Mouse (Mus musculus) layer of hippocampus, adult 8-10 months (tissue): ENCODE measurements at regions not wholly inside any gene's neighbourhood (a gene's known extent, or its start where the extent isn't known, plus 50 kb on each side); places are given as distances from the start of the nearest gene placed in this dataset.

Source experiments
- DNase-seq, 2 experiments: peaks; one replicate each; pipeline ENCODE4 v3.0.0; 2022; ENCODE audit warnings: low spot score in 2 of 2

GRCm38 (mm10) chr3:21507655-21508054 is 568.8 kb upstream of the Tbl1xr1 start:
- no peak for DNase-seq

DNA sequence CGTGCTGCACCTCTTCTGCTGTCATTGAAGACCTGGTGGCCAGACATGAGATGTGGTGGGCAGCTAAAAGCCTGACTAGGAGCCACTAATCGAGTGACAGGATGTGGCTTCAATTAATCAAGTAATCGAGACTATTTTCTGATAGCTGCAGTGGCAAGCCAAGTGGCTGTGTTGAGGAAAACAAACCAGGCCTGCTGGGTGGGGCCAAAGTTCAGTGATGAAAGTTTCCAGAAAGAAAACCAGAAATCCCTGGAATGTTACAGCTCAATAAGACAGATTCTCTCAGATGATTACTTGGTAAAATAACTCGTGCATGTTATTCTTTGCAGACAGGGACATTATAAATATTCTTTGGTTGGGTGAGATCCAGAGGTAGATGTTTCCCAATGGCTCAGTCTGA is 564.4 kb upstream of the Tbl1xr1 start:
- no peak for DNase-seq

GRCm38 (mm10) chr3:21524426-21524937 is 552.0 kb upstream of the Tbl1xr1 start:
- peak in 1 of 2 experiments; percentile 13 for DNase-seq

DNA sequence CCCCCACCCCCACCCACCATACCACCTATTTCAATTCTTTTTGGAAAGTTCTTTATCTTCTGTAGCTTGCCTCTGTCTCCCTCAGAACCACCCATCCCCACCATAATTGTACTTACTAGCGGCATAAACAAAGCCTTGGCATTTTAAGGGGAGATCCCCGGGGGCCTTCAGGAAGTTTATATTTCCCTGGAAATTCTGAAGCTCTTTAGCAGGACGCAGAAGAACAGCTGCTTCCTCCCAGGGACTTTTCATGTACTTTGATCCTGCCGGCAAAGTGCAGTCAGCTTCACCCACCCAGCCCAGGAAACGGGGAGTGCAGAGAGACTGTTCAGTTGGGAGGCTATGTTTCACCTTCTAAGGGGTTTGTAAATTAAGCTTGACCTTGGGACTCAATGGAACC is 545.6 kb upstream of the Tbl1xr1 start:
- DNase-seq, result no peak

- DNase-seq, result no peak
Measured at GRCm38 (mm10) chr3:21539138-21539537, 537.3 kb upstream of the Tbl1xr1 start.

- peak in 1 of 2 experiments; percentile 9 for DNase-seq
Measured at GRCm38 (mm10) chr3:21544456-21544855, 532.0 kb upstream of the Tbl1xr1 start.

DNA sequence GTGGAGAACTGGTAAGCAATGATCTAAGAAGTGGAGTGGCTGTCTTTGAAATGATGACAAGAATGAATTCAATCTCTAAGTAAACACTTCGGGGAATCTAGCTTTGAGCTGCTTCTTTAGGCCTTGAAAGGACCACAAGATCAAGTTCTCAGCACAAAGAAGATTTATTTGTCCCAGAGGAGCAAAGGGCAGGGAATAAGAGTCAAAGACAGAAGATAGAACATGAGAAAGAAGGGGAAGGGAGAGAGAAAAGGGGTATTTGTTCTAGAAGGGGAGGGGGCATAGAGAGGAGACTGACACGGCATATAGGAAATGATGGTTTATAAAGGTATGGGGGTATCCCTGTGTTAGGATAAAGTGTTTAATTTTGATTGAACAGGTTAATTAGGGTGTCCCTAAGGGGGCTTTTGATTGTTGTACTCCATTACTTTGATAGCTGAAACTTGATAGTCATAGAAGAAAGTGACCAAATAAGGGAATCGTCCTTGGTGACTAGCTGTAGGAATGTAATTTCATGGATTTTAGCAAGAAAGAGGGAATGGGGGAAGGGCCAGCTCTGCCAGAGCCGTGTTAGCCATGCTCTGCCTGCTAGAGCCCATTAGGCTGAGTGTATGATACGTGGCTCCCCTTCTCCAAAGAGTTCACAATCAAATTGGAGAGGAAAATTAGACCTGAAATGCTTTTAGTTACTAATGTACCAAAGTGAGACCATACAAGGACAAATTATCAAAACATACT is 531.1 kb upstream of the Tbl1xr1 start:
- no peak for DNase-seq

DNA sequence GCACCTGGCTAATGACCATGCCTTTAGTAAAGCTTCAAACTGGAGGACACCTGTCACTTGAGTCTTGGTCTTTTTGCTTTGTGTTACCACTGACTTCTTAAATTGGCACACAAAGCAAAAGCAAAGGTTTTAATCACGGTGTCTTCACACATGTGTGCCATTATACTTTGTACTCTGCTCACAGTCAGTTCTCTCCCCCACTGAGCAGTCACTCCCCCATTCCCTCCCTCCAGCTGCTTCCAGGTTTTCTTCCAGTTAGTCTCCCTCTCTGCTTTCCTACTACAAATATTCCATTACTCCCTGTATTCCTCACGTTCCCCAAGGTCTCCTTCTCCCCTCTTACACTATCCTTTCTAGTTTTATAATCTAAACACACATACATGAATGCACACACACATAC is 530.0 kb upstream of the Tbl1xr1 start:
- DNase-seq, result no peak

- no peak for DNase-seq
Measured at GRCm38 (mm10) chr3:21549671-21550070, 526.8 kb upstream of the Tbl1xr1 start.

DNA sequence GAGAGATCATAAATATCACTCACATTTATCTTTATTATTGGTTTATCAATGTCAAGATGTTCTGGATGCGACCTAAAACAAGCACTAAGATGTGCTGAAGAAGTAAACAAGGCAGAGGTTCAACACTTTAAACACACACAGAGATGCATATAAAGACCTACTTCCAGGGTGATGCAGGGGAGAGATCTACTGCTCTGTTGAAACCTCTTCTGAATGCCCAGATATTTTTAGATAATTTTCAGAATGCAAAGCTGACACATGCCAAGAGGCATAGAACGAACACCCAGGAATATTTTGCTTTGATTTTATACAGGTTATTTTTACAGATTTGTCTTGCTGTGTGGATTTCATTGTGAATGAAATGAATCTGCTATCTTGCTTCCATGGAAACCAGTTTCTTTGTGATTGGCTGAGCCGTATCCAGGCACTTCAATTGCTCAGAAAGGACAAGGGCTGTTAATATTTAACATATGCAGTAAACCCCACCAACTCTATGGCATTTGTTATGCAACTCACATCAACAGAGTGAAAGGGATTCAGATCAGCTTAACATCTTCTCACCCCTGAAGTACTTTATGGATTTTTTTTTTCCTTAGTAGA is 523.2 kb upstream of the Tbl1xr1 start:
- peak; percentile 28 to 40 for DNase-seq

DNA sequence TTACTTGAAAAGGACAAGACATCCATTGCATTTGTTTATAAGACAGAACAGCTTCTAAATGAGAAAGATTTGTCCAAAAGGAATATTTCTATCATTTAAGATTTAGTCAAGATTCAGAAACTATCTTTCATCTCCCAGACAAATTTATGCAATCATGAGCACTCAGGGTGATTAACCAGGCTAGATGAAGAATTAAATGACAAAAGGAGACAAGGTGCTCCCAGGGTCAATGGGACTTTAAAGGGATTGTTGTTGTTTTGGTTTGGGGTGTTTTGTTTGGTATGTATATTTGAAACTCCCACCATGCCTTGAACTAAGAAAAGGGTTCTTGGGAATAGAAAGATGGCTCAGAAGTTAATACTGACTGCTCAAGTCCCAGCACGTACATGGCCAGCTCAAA is 522.6 kb upstream of the Tbl1xr1 start:
- DNase-seq, result no peak

DNA sequence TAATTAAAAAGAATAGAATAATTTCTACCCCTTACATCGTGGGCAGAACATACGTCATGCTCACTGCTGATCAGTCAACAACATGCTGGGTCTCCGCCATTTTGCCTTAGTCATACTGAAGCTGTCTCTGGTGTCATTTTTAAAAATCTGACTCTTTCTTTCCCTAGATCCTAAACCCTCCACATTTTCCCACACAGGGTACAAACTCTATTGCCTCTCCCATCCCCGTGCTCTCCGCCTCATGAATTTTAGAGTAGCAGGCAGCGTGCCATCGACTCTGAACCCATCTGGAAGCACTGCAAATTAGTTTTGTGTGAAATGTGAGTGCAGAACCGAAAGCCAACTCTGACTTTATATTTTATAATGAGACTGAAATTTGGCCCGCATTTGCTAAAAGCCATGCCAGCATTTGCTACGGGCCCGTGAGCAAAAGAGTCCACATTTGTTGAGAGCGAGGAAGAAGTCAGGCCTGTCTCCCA is 518.5 kb upstream of the Tbl1xr1 start:
- peak; percentile 76 to 80 for DNase-seq

DNA sequence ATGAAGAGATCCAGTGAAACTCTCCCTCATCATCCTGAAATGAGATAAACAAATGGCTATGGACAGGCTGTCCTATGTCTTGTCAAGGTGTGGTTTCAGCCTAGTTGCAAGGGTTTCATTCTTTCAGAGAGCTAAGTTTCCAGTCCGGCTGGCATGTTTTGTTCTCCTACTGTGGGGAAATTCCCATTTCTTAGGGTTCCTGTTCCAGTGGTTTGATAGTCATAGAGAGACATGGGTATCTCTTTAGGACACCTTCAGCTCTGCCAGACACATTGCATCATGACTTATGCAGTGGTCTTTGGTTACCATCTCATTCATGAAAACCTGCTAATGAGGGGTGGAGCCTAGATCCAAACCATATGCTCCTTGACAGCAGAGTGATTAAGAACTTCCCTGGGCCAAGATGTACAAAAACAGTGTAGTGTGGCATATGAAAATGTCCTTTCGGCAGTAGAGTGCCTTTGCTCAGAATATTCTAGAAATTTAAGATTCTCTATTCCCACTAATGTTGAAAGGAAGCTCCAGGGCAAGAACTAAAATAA is 513.6 kb upstream of the Tbl1xr1 start:
- DNase-seq, result no peak

DNA sequence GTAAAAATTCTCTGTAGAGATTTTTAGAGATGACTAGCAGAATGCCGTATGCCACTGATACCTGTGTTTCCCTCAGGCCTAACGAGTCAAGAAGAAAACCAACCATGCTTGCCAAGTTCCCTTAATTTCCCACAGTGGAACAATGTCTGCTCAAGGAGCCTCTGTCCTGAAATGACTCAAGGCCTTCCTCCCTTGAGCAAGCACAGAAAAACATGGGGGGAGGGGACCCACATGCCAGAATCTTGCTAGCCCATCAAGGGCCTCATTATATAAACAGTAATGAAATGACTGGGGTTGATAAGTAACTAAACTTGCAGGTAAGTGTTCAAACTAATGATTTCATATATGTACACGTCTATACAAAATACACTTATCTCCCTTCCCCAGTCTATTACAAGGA is 513.0 kb upstream of the Tbl1xr1 start:
- DNase-seq, result no peak

DNA sequence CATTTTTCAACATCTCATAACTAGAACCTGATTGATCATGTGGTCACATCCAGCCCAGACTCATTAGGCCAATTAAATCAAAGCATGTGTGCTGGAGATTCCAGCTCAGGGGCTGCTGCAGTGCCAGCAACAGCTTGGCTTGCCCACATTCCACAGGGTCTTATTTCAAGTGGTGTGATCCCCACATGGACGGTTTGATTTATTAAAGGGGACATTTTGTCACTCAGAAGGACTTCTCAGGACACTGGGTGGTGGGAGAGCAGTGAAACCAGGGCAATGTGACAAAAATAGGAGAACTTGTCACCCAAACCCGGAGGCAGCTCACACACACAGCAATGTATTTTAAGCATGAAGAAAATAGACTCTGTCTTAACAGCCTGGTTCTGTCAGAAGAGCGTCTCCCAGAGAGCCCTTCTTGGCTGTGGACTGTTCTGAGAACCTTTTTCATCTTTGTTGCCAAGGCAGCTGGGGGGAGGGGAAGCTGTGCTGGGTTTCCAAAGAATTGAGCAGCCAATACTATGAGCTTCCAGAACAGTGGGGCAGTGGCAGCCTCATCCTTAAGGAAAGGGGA is 512.2 kb upstream of the Tbl1xr1 start:
- peak; percentile 61 to 70 for DNase-seq

- DNase-seq, result no peak
Measured at GRCm38 (mm10) chr3:21564847-21565485, 511.5 kb upstream of the Tbl1xr1 start.

- no peak for DNase-seq
Measured at GRCm38 (mm10) chr3:21569721-21570120, 506.7 kb upstream of the Tbl1xr1 start.

DNA sequence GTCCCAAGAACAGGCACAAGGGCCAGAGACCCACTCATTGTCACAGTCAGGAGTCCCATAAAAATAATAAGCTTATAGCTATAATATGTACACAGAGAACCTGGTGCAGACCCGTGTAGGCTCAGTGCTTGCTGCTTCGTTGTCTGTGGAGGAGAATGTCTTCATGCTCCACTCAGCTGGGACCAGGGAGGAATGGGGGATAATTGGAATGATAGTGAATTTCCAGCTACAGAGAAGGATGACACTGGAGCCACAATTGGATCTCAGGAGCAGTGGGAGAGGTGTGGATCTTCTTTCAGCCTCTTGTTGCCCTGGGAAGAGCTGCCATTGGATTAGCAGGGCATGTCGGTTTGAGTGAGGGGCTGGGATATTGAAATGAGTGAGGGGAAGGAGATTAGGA is 497.8 kb upstream of the Tbl1xr1 start:
- no peak for DNase-seq

DNA sequence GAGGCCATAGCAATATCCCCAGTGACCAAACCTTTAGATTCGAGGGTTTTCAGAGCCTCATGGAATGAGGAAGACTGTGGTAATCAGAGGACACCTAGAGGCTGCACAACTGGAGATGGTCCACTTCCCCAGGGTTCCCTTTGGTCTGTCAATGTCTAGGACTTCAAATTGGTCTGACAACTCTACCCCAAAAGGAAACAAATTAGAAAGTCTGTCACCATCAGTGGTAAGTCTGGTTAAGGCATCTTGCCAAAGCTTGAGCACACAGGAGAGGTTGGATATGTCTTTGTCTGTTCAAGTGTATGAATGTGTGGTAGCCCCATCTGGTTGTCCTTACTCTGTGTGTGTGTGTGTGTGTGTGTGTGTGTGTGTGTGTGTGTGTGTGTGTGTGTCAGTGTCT is 494.3 kb upstream of the Tbl1xr1 start:
- DNase-seq, result no peak

- DNase-seq, result no peak
Measured at GRCm38 (mm10) chr3:21585767-21586166, 490.7 kb upstream of the Tbl1xr1 start.

GRCm38 (mm10) chr3:21606846-21607245 is 469.6 kb upstream of the Tbl1xr1 start:
- DNase-seq, result no peak

DNA sequence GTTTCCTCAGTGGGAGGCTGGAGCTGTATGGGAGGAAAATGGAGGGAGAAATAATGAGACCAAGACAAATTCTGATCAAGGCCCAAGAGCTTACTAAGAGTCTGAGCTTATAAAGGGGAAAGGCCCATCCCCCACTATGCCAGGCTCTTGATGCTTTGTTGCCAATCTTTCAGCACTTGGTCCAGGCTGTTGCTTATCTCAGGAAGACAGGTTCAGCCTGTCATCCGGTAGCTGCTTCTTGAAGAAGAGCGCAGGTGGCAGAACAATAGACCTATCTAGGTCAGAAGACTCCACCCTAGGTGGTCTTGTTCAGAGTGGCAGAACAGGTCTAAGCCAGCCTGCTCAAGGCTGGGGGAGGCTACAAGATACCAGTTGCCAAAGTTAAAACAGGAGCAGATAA is 466.2 kb upstream of the Tbl1xr1 start:
- DNase-seq, result no peak
